Mouse (Mus musculus): ENCODE data around the gene Hipk4.

GRCm38 (mm10) chr7:27490227-27490542, 32.9 kb upstream of the Hipk4 start:
- TF ChIP-seq POLR2A (IDR thresholded peaks at IDR 0.05; ENCODE audit: extremely low read depth, insufficient read depth, low read length) (no peak), CTCF (IDR thresholded peaks at IDR 0.05; ENCODE audit: low read depth, low read length) (no peak)

Data from liver, adult 2 months (tissue).